ENCODE assay signal across 19 mouse cellular contexts in genomic region chr2:25536531-25536930, GRCm38 (mm10). TPM values are rescaled to one million over a fixed set of nuclear protein-coding genes. Genes with fewer than 3 reads are reported as not detected.
DNase-seq lines count a peak whose midpoint lies in the region.
"Had no signal": no experiment of that assay in that cellular context is flagged by ENCODE, and none has a peak within 500 bp of the region (broad histone marks: within the 10 kb centered on the region; RNA-seq: fewer than 3 reads in every experiment).

No protein-coding gene starts in this region.

- peak; percentile 35 to 56 for DNase-seq in heart, adult 18-20 months
- DNase-seq in heart, postnatal 14 days: no peak
- DNase-seq in adipocyte (ENCODE audit: low spot score): peak; percentile 31
- peak; percentile 88 for DNase-seq in adrenal gland, adult 2 months
- DNase-seq in adrenal gland, postnatal 36 days: peak; percentile 79 to 81
- DNase-seq in left cerebral cortex, postnatal 4 days: no peak
- DNase-seq: B cell, adult 2 months; cerebellum, adult 11-12 months; cerebellum, adult 9-11 months; forebrain, postnatal 0 days; heart, postnatal 4 days; kidney, adult 9 months; kidney, postnatal 10 days; layer of hippocampus, adult 9-11 months; liver; lung, adult 2 months; lung, postnatal 10 days; spleen, adult 18-20 months had no signal

- intact Hi-C loops in heart, postnatal 14 days (cut with DNase I): no loop called here
- intact Hi-C loops in left cerebral cortex, postnatal 4 days (cut with DNase I): no loop called here

RNA-seq across cellular contexts. Expression of gene Traf2, which starts 10.2 kb away (rescaled TPM):
- 10 to 100 TPM; 15.7 to 17.6 TPM for total RNA-seq in heart, adult 18-20 months (2021)
- total RNA-seq in heart, postnatal 14 days (2021): 10 to 100 TPM; 16.6 to 16.7 TPM
- total RNA-seq in adrenal gland, adult 2 months (2021): 10 to 100 TPM; 22.3 to 29.0 TPM
- 11.1 and 12.7 TPM in 2 replicates for polyA plus RNA-seq in adrenal gland, adult 2 months (2012; rRNA removed)
- total RNA-seq in adrenal gland, postnatal 36 days (2021): 10 to 100 TPM; 22.3 to 26.2 TPM
- 1 to 10 TPM; 7.5 to 8.6 TPM for total RNA-seq in left cerebral cortex, postnatal 4 days (2021)

RNA-seq across cellular contexts. Expression of gene Edf1, which starts 21.1 kb away (rescaled TPM):
- 100 to 1,000 TPM; 223 to 241 TPM for total RNA-seq in heart, adult 18-20 months (2021)
- 100 to 1,000 TPM; 175 to 185 TPM for total RNA-seq in heart, postnatal 14 days (2021)
- 100 to 1,000 TPM; 307 to 329 TPM for total RNA-seq in adrenal gland, adult 2 months (2021)
- 127 and 140 TPM in 2 replicates for polyA plus RNA-seq in adrenal gland, adult 2 months (2012; rRNA removed)
- 100 to 1,000 TPM; 276 to 288 TPM for total RNA-seq in adrenal gland, postnatal 36 days (2021)
- 100 to 1,000 TPM; 154 to 155 TPM for total RNA-seq in left cerebral cortex, postnatal 4 days (2021)

RNA-seq across cellular contexts. Expression of gene C8g, which starts 35.0 kb away (rescaled TPM):
- total RNA-seq in heart, adult 18-20 months (2021): 1 to 10 TPM; 1.1 to 2.3 TPM
- under 1 TPM; 0.51 to 0.98 TPM for total RNA-seq in heart, postnatal 14 days (2021)
- total RNA-seq in adrenal gland, adult 2 months (2021): 1 to 10 TPM; 1.5 to 2.0 TPM
- 2.7 and 3.0 TPM in 2 replicates for polyA plus RNA-seq in adrenal gland, adult 2 months (2012; rRNA removed)
- total RNA-seq in adrenal gland, postnatal 36 days (2021): 1 to 10 TPM; 1.7 TPM
- 1 to 10 TPM in 1 of 2 experiments, under 1 TPM in 1; 0.98 to 1.3 TPM for total RNA-seq in left cerebral cortex, postnatal 4 days (2021)
- polyA plus RNA-seq: erythroblast, embryonic 14.5 days had no signal

RNA-seq across cellular contexts. Expression of gene Fbxw5, which starts 36.0 kb away (rescaled TPM):
- 10 to 100 TPM; 82.0 to 93.6 TPM for total RNA-seq in heart, adult 18-20 months (2021)
- 10 to 100 TPM; 92.0 to 96.2 TPM for total RNA-seq in heart, postnatal 14 days (2021)
- total RNA-seq in adrenal gland, adult 2 months (2021): 10 to 100 TPM; 83.9 to 89.5 TPM
- 34.4 and 64.3 TPM in 2 replicates for polyA plus RNA-seq in adrenal gland, adult 2 months (2012; rRNA removed)
- 10 to 100 TPM; 87.0 to 89.8 TPM for total RNA-seq in adrenal gland, postnatal 36 days (2021)
- total RNA-seq in left cerebral cortex, postnatal 4 days (2021): 100 to 1,000 TPM; 117 TPM

RNA-seq across cellular contexts. Expression of gene Mamdc4, which starts 38.1 kb away (rescaled TPM):
- 1 to 10 TPM in 1 of 2 experiments, under 1 TPM in 1; 0.55 to 1.4 TPM for total RNA-seq in heart, adult 18-20 months (2021)
- total RNA-seq in heart, postnatal 14 days (2021): 1 to 10 TPM; 3.0 to 5.2 TPM
- 1 to 10 TPM; 2.3 to 7.4 TPM for total RNA-seq in adrenal gland, adult 2 months (2021)
- polyA plus RNA-seq in adrenal gland, adult 2 months (2012; rRNA removed): 4.2 and 8.8 TPM in 2 replicates
- total RNA-seq in adrenal gland, postnatal 36 days (2021): 1 to 10 TPM; 1.5 to 3.1 TPM
- 1 to 10 TPM; 1.8 to 2.9 TPM for total RNA-seq in left cerebral cortex, postnatal 4 days (2021)

Comparison
In these comparisons a context has a peak if more than half of its experiments do, and no peak if none do; other contexts are left out.
1. DNase-seq: peak in heart, adult 18-20 months (2 of 2), adipocyte (single experiment), adrenal gland, adult 2 months (single experiment) and adrenal gland, postnatal 36 days (2 of 2); none in heart, postnatal 14 days (0 of 2) and left cerebral cortex, postnatal 4 days (single experiment).